Mouse (Mus musculus): ENCODE measurements around the gene Cenpq. TPM values are rescaled to one million over a fixed set of nuclear protein-coding genes. Genes with fewer than 3 reads are reported as not detected.

The Cenpq gene
- total and polyA plus RNA-seq, 3 experiments, result 2.2 to 67.1 (median 44.5) TPM

DNA sequence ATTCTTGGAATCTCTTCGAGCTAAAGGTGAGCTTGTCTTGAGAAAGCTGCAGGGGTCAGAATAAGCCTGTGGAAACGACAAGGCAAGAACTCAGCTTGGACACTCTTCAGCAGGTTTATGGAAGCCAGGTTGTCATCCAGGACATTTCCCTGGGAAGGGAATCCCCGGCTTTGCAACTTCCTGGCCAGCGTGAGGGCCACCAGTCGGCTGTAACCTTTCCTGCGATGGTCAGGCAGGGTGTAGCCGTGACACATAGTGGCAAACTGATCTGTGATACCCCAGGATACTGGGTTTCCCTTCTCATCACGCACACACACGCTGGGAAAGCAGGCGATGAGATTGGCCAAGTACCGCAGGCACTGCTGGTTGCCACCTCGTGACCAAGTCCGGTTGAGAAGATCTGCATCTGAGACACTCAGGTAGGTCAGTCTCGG, 30.1 kb downstream of the Cenpq start:
- Histone ChIP-seq H3K4me3 (ENCODE audit: low read depth, low read length) (no peak overlapping the region), H3K9me3 (replicated peaks) (no peaks in the 10 kb centered on the region), H3K4me1 (ENCODE audit: insufficient read depth, low read depth, low read length) (peaks cover 3% of the 10 kb centered on the region), H3K36me3 (replicated peaks) (no peaks in the 10 kb centered on the region), H3K27me3 (ENCODE audit: insufficient read depth, low read length) (peaks cover 6% of the 10 kb centered on the region)
- ATAC-seq (ENCODE audit: extremely low read depth, insufficient number of reproducible peaks, low FRiP score, poor library complexity, severe bottlenecking) (no peak), DNase-seq (ENCODE audit: low spot score) (no peak)
- TF ChIP-seq CTCF (IDR thresholded peaks at IDR 0.05; ENCODE audit: low read depth, low read length) (no peak), GATA1 (IDR thresholded peaks at IDR 0.05; ENCODE audit: borderline replicate concordance, low read length) (no peak), TAL1 (conservative IDR thresholded peaks at IDR 0.05; ENCODE audit: low read depth, low read length) (no peak), GATA2 (IDR thresholded peaks at IDR 0.05; ENCODE audit: borderline replicate concordance, low read depth, low read length) (no peak), POLR2AphosphoS5 (IDR thresholded peaks at IDR 0.05; ENCODE audit: insufficient replicate concordance, low read depth, low read length) (no peak)

DNA sequence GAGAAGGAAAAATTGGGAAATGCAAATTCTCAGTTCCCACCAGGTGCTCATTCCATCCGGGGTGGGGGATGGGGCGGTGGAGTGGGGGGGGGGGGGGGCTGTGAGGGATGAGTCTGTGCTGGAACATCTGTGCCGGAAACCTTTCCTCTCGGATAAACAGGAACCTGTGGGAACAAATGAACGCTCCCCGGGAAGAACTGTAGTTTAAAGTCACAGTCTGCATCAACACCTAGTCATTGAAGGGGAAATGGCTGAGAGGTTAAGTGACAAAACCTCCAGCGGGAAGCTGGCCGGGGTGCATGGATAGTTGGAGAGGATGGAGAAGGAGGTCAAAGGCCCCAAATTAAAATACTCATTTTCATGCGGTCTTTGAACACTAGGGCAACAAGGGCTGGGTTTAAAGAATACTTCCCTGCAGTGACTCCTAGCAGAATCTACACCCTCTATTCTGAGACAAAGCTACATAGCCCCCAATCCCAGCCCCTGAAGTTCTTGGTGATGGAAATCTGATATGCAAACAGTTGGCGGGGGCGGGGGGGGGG, 30.7 kb downstream of the Cenpq start:
- no peak for ATAC-seq (ENCODE audit: extremely low read depth, insufficient number of reproducible peaks, low FRiP score, poor library complexity, severe bottlenecking)
- DNase-seq (ENCODE audit: low spot score), result no peak
- TF ChIP-seq TAL1 (conservative IDR thresholded peaks at IDR 0.05; ENCODE audit: low read depth, low read length) (no peak), GATA2 (IDR thresholded peaks at IDR 0.05; ENCODE audit: borderline replicate concordance, low read depth, low read length) (no peak), POLR2AphosphoS5 (IDR thresholded peaks at IDR 0.05; ENCODE audit: insufficient replicate concordance, low read depth, low read length) (no peak), CTCF (IDR thresholded peaks at IDR 0.05; ENCODE audit: low read depth, low read length) (no peak), GATA1 (IDR thresholded peaks at IDR 0.05; ENCODE audit: borderline replicate concordance, low read length) (no peak)
- H3K36me3 ChIP-seq (replicated peaks), result no peaks in the 10 kb centered on the region
- peaks cover 3% of the 10 kb centered on the region for H3K4me1 ChIP-seq (ENCODE audit: insufficient read depth, low read depth, low read length)
- H3K9me3 ChIP-seq (replicated peaks), result no peaks in the 10 kb centered on the region
- H3K27me3 ChIP-seq (ENCODE audit: insufficient read depth, low read length), result peaks cover 7% of the 10 kb centered on the region
- no peak overlapping the region for H3K4me3 ChIP-seq (ENCODE audit: low read depth, low read length)

DNA sequence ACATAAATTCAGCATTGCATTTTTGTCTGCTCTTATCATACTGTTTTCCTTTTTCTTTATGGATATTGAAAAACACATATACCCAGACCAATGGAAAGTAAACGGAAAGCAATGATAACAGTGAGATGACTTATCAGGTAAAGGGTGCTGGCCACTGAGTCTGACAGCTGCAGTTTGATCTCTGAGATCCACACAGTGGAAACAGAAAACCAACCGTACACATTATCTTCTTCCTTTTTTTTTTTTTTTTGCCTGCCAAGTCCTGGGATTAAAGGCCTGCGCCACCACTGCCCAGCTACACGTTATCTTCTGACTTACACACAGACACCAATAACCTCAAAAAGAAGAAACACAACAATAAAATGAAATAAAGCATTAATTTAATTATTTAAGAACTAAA, 31.5 kb downstream of the Cenpq start:
- no peak overlapping the region for H3K4me3 ChIP-seq (ENCODE audit: low read depth, low read length)
- H3K27me3 ChIP-seq (ENCODE audit: insufficient read depth, low read length), result peaks cover 7% of the 10 kb centered on the region
- H3K36me3 ChIP-seq (replicated peaks), result no peaks in the 10 kb centered on the region
- no peak for TF ChIP-seq POLR2AphosphoS5 (IDR thresholded peaks at IDR 0.05; ENCODE audit: insufficient replicate concordance, low read depth, low read length)
- no peak for TF ChIP-seq CTCF (IDR thresholded peaks at IDR 0.05; ENCODE audit: low read depth, low read length)
- H3K4me1 ChIP-seq (ENCODE audit: insufficient read depth, low read depth, low read length), result peaks cover 3% of the 10 kb centered on the region
- ATAC-seq (ENCODE audit: extremely low read depth, insufficient number of reproducible peaks, low FRiP score, poor library complexity, severe bottlenecking) (no peak), DNase-seq (ENCODE audit: low spot score) (no peak)
- H3K9me3 ChIP-seq (replicated peaks), result no peaks in the 10 kb centered on the region

DNA sequence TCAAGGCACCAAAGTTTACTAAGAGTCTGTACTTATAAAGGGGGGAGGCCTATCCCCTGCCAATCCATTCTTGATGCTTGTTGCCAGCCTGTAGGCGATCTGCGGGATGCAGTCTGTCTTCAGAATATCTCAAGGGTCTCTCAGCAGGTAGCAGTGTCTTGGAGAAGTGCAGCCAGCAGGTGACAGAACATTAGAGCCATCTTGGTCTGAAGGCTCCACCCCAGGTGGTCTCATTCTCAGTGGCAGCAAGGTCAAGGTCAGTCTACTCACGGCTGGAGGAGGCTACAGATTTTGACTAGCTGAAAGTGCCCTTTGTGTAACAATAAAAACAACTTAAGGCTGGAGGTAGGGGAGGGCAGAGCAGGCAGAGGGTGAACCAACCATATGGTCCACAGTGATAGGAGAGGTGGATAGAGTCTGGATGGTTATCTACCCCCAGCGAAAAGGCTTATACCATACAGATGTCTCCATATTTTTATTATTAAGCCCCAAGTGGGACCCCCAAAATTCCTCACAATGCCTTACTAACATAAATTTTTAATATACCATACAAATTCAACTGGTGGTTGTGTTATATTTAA, 35.0 kb downstream of the Cenpq start:
- DNase-seq (ENCODE audit: low spot score) (no peak), ATAC-seq (ENCODE audit: extremely low read depth, insufficient number of reproducible peaks, low FRiP score, poor library complexity, severe bottlenecking) (no peak)
- Histone ChIP-seq H3K4me3 (ENCODE audit: low read depth, low read length) (no peak overlapping the region), H3K9me3 (replicated peaks) (no peaks in the 10 kb centered on the region), H3K27me3 (ENCODE audit: insufficient read depth, low read length) (peaks cover 6% of the 10 kb centered on the region), H3K36me3 (replicated peaks) (no peaks in the 10 kb centered on the region), H3K4me1 (ENCODE audit: insufficient read depth, low read depth, low read length) (peaks cover 3% of the 10 kb centered on the region)
- TF ChIP-seq GATA2 (IDR thresholded peaks at IDR 0.05; ENCODE audit: borderline replicate concordance, low read depth, low read length) (no peak), CTCF (IDR thresholded peaks at IDR 0.05; ENCODE audit: low read depth, low read length) (no peak), GATA1 (IDR thresholded peaks at IDR 0.05; ENCODE audit: borderline replicate concordance, low read length) (no peak), TAL1 (conservative IDR thresholded peaks at IDR 0.05; ENCODE audit: low read depth, low read length) (no peak), POLR2AphosphoS5 (IDR thresholded peaks at IDR 0.05; ENCODE audit: insufficient replicate concordance, low read depth, low read length) (no peak)

DNA sequence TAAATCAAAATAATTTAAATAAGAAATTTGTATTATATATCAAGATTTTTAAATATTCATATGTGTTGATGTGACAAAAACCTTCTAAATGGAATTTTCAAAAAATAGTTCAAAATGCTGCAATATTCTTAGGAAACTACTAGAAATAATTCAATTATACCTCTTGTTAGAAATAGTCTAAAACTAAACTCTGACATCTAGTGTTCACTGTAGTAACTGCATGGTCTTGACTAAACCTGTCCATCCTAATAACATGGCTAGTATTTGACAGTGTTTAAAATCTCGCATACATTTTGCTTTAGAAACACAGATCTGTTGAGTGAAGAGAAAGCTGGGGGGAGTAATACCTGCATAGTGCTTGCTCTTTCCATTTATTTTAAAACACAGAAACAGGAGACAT, 38.0 kb downstream of the Cenpq start:
- Histone ChIP-seq H3K4me3 (ENCODE audit: low read depth, low read length) (no peak overlapping the region), H3K36me3 (replicated peaks) (no peaks in the 10 kb centered on the region), H3K9me3 (replicated peaks) (no peaks in the 10 kb centered on the region), H3K4me1 (ENCODE audit: insufficient read depth, low read depth, low read length) (no peaks in the 10 kb centered on the region), H3K27me3 (ENCODE audit: insufficient read depth, low read length) (peaks cover 3% of the 10 kb centered on the region; the same call in 1 of the 2 replicates)
- DNase-seq (ENCODE audit: low spot score), result no peak
- TF ChIP-seq CTCF (IDR thresholded peaks at IDR 0.05; ENCODE audit: low read depth, low read length), result no peak
- TF ChIP-seq POLR2AphosphoS5 (IDR thresholded peaks at IDR 0.05; ENCODE audit: insufficient replicate concordance, low read depth, low read length), result no peak
- no peak for TF ChIP-seq TAL1 (conservative IDR thresholded peaks at IDR 0.05; ENCODE audit: low read depth, low read length)
- no peak for TF ChIP-seq GATA2 (IDR thresholded peaks at IDR 0.05; ENCODE audit: borderline replicate concordance, low read depth, low read length)
- TF ChIP-seq GATA1 (IDR thresholded peaks at IDR 0.05; ENCODE audit: borderline replicate concordance, low read length), result no peak
- ATAC-seq (ENCODE audit: extremely low read depth, insufficient number of reproducible peaks, low FRiP score, poor library complexity, severe bottlenecking), result no peak

DNA sequence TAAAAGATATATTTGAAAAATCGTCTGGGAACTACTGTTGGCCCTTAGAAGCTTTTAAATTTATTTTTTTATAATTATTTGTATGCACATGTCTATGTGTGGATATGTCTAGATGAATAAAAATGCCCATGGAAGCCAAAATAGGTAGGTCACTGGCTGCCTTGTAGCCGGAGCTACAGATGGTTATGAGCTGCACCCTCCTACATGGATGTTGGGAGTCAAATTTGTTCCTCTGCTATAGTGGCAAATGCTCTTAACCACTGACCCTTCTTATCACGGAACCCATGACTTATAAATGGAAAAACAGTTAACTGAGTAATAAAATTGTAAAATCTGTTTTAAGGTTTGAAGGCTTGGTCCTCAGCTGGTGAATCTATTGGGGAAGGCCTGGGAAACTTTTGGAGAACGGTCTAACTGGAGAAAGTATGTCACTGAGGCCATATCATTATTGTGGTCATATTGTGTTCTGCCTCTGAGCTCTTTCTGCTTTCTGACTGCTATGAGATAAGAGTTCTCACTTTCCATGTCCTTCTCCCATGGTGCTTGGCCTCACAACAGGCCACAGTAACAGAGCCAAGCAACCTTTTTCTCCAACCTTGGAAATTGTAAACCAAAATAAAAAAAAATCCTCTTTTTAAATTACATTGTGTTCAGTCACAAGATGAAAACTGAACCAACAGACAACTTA, 46.9 kb downstream of the Cenpq start:
- TF ChIP-seq GATA2 (IDR thresholded peaks at IDR 0.05; ENCODE audit: borderline replicate concordance, low read depth, low read length) (no peak), TAL1 (conservative IDR thresholded peaks at IDR 0.05; ENCODE audit: low read depth, low read length) (no peak)
- peaks cover 3% of the 10 kb centered on the region; the same call in 1 of the 2 replicates for H3K27me3 ChIP-seq (ENCODE audit: insufficient read depth, low read length)
- no peak overlapping the region for H3K4me3 ChIP-seq (ENCODE audit: low read depth, low read length)
- H3K9me3 ChIP-seq (replicated peaks), result no peaks in the 10 kb centered on the region
- DNase-seq (ENCODE audit: low spot score), result no peak
- no peaks in the 10 kb centered on the region for H3K4me1 ChIP-seq (ENCODE audit: insufficient read depth, low read depth, low read length)
- H3K36me3 ChIP-seq (replicated peaks), result no peaks in the 10 kb centered on the region
- no peak for ATAC-seq (ENCODE audit: extremely low read depth, insufficient number of reproducible peaks, low FRiP score, poor library complexity, severe bottlenecking)

Measured in G1E (cell line).